Mouse (Mus musculus) liver, embryonic 14.5 days (tissue): ENCODE measurements around the gene Pck2.

Experiments
- CTCF ChIP-seq: IDR thresholded peaks from 2 replicates; pipeline ENCODE4 v1.5.1; 2016; ENCODE audit warnings: antibody characterized with exemption, low read depth, control low read depth
- EP300 ChIP-seq: IDR thresholded peaks from 2 replicates; pipeline ENCODE4 v1.6.1; 2016; ENCODE audit warnings: antibody characterized with exemption, low read depth

DNA sequence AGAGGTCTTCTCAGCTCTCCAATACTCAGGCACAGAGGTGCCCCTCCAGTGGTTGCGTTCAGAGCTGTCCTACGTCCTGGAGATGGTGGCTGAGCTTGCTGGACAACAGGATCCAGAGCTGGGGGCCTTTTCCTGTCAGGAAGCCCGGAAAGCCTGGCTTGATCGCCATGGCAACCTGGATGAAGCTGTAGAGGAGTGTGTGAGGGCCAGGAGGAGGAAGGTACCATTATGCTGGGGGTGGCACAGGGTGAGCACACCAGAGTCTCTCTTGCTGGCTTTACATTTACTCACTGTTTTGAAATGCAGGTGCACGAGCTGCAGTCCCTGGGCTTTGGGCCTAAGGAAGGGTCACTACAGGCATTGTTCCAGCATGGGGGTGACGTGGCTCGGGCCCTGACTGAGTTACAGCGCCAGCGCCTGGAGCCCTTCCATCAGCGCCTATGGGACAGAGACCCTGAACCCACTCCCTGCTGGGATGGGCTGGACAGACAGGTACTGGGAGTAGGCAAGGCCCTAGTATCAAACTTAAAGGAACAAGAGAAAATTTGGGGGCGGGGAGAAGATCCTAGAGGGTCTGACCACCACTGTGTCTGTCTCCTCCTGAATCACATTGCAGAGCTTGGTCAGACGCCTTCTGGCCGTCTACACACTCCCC, 56.1 kb downstream of the Pck2 start:
- TF ChIP-seq CTCF: no peak
- no peak for TF ChIP-seq EP300
